Mouse (Mus musculus): Measurements from ENCODE around the gene Gm14418. TPM values are rescaled to one million over a fixed set of nuclear protein-coding genes. Genes with fewer than 3 reads are reported as not detected.
"Not testable (repeated sequence)": the region's sequence is repeated elsewhere in the genome, so short reads cannot be mapped to it uniquely, and the experiment has no call there.

Gm14418 gene
- total RNA-seq (2014; fragmentation: Nextera tagmentation): not detected in 2 replicates
- total RNA-seq (2017): 0.11 TPM in 1 of 2 replicates, not detected in the other
- not detected in 2 replicates for polyA plus RNA-seq (2012)

DNA sequence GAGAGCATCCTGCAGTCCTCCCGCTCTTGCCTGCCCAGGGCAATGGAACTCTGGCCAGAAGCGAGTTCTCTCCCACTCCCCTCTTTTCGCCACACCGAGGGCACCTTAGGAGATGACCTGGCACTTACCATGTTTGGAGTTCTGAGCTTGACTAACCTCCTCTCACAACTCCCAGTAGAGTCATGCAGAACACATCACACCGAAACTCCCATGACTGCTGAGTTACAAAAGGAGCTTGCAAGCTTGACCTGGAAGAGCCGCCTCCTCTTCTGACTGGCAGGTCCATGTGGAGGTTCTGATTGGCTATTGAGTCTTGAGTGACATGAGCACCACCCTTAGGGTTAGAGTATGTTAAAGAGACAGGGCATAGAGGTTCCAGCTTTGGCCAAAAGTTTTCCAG, at the start of gene Gm14418:
Gm14418 (minus strand) TSS at position 225 of the 400 bp plus-strand sequence.
- H3K4me3 ChIP-seq (ENCODE audit: low read depth, low read length); H3K36me3 ChIP-seq (replicated peaks); H3K9me3 ChIP-seq (replicated peaks); DNase-seq (ENCODE audit: low spot score); H3K4me1 ChIP-seq (ENCODE audit: insufficient read depth, low read depth, low read length); H3K27me3 ChIP-seq (ENCODE audit: insufficient read depth, low read length); ATAC-seq (ENCODE audit: extremely low read depth, insufficient number of reproducible peaks, low FRiP score, poor library complexity, severe bottlenecking): not testable (repeated sequence)

Other genes starting within 250 kb of the Gm14418 start
- gene Gm14410, start 191.9 kb downstream of the Gm14418 start, total RNA-seq (2014; fragmentation: Nextera tagmentation): 26.7 and 45.6 TPM in 2 replicates
- 18.9 and 25.6 TPM in 2 replicates for gene Gm14410, start 191.9 kb downstream of the Gm14418 start, total RNA-seq (2017)
- gene Gm14410, start 191.9 kb downstream of the Gm14418 start, polyA plus RNA-seq (2012): 3.4 and 7.1 TPM in 2 replicates
- gene Gm14409, start 131.3 kb downstream of the Gm14418 start, total RNA-seq (2014; fragmentation: Nextera tagmentation): 3.2 and 4.4 TPM in 2 replicates
- 1.3 and 1.7 TPM in 2 replicates for gene Gm14409, start 131.3 kb downstream of the Gm14418 start, total RNA-seq (2017)
- 0.06 TPM in 1 of 2 replicates, not detected in the other for gene Gm14409, start 131.3 kb downstream of the Gm14418 start, polyA plus RNA-seq (2012)
- gene Gm14412, start 74.0 kb downstream of the Gm14418 start, total RNA-seq (2014; fragmentation: Nextera tagmentation): 32.1 and 37.0 TPM in 2 replicates
- gene Gm14412, start 74.0 kb downstream of the Gm14418 start, total RNA-seq (2017): 6.5 and 11.4 TPM in 2 replicates
- gene Gm14412, start 74.0 kb downstream of the Gm14418 start, polyA plus RNA-seq (2012): 0.24 and 0.46 TPM in 2 replicates
- gene Zfp970, start 66.4 kb upstream of the Gm14418 start, total RNA-seq (2014; fragmentation: Nextera tagmentation): 11.8 and 15.0 TPM in 2 replicates
- 9.9 and 13.9 TPM in 2 replicates for gene Zfp970, start 66.4 kb upstream of the Gm14418 start, total RNA-seq (2017)
- 0.37 and 0.73 TPM in 2 replicates for gene Zfp970, start 66.4 kb upstream of the Gm14418 start, polyA plus RNA-seq (2012)
- gene Gm14403, start 99.9 kb upstream of the Gm14418 start, total RNA-seq (2014; fragmentation: Nextera tagmentation): not detected in 2 replicates
- gene Gm14403, start 99.9 kb upstream of the Gm14418 start, total RNA-seq (2017): 0.60 TPM in 1 of 2 replicates, not detected in the other
- gene Gm14403, start 99.9 kb upstream of the Gm14418 start, polyA plus RNA-seq (2012): not detected in 2 replicates
- gene Gm14406, start 179.9 kb upstream of the Gm14418 start, total RNA-seq (2014; fragmentation: Nextera tagmentation): not detected in 2 replicates
- 0.41 TPM in 1 of 2 replicates, not detected in the other for gene Gm14406, start 179.9 kb upstream of the Gm14418 start, total RNA-seq (2017)
- not detected in 2 replicates for gene Gm14406, start 179.9 kb upstream of the Gm14418 start, polyA plus RNA-seq (2012)

Data from G1E (cell line).